Comparison of ENCODE assay signal across 32 mouse cellular contexts in genomic region chr19:61083006-61083405, GRCm38 (mm10).
"Had no signal": no experiment of that assay in that cellular context is flagged by ENCODE, and none has a peak within 500 bp of the region (broad histone marks: within the 10 kb centered on the region; RNA-seq: fewer than 3 reads in every experiment).

No protein-coding gene starts in this region.

- H3K4me3 ChIP-seq: limb, embryonic 10.5 days; limb, embryonic 12.5 days; limb, embryonic 13.5 days; limb, embryonic 15.5 days; liver, embryonic 12.5 days; liver, embryonic 13.5 days; liver, embryonic 15.5 days; lung, embryonic 15.5 days; megakaryocyte, embryonic 14.5 days; midbrain, embryonic 10.5 days; midbrain, embryonic 12.5 days; midbrain, embryonic 13.5 days; midbrain, embryonic 15.5 days; myocyte; neural tube, embryonic 12.5 days had no signal

- H3K4me2 ChIP-seq: limb, embryonic 12.5 days; limb, embryonic 13.5 days; limb, embryonic 15.5 days; liver, embryonic 11.5 days; liver, embryonic 12.5 days; liver, embryonic 13.5 days; liver, embryonic 15.5 days; lung, embryonic 14.5 days; lung, embryonic 15.5 days; midbrain, embryonic 11.5 days; midbrain, embryonic 12.5 days; midbrain, embryonic 13.5 days; midbrain, embryonic 15.5 days; neural tube, embryonic 12.5 days had no signal

- H3K9ac ChIP-seq: limb, embryonic 12.5 days; limb, embryonic 13.5 days; limb, embryonic 15.5 days; liver, embryonic 12.5 days; liver, embryonic 13.5 days; liver, embryonic 14.5 days; liver, embryonic 15.5 days; liver, postnatal 0 days; lung, embryonic 14.5 days; lung, embryonic 15.5 days; midbrain, embryonic 12.5 days; midbrain, embryonic 13.5 days; midbrain, embryonic 15.5 days; neural tube, embryonic 12.5 days had no signal

- H3K4me1 ChIP-seq: limb, embryonic 10.5 days; limb, embryonic 12.5 days; limb, embryonic 13.5 days; limb, embryonic 15.5 days; liver, embryonic 15.5 days; lung, embryonic 15.5 days; midbrain, embryonic 10.5 days; midbrain, embryonic 12.5 days; midbrain, embryonic 13.5 days; midbrain, embryonic 15.5 days; neural tube, embryonic 12.5 days had no signal

- DNase-seq: left cerebral cortex, postnatal 4 days; liver; liver, embryonic 13.5 days; liver, postnatal 0 days; lung, adult 18-20 months; lung, adult 2 months; lung, embryonic 14.5 days; lung, postnatal 10 days; lung, postnatal 14 days; lung, postnatal 36 days; lung, postnatal 4 days; midbrain, embryonic 14.5 days had no signal

- H3K27ac ChIP-seq: limb, embryonic 10.5 days; limb, embryonic 12.5 days; limb, embryonic 13.5 days; limb, embryonic 15.5 days; liver, embryonic 12.5 days; liver, embryonic 13.5 days; liver, embryonic 14.5 days; liver, embryonic 15.5 days; lung, embryonic 15.5 days; macrophage; midbrain, embryonic 10.5 days; midbrain, embryonic 12.5 days; midbrain, embryonic 13.5 days; midbrain, embryonic 15.5 days; neural tube, embryonic 12.5 days had no signal

- H3K27me3 ChIP-seq: limb, embryonic 12.5 days; limb, embryonic 13.5 days; limb, embryonic 15.5 days; liver, embryonic 12.5 days; liver, embryonic 13.5 days; liver, embryonic 15.5 days; lung, embryonic 15.5 days; megakaryocyte, embryonic 14.5 days; midbrain, embryonic 12.5 days; midbrain, embryonic 13.5 days; midbrain, embryonic 15.5 days; neural tube, embryonic 12.5 days had no signal

- H3K36me3 ChIP-seq: liver, embryonic 12.5 days; liver, embryonic 13.5 days; liver, embryonic 15.5 days; midbrain, embryonic 10.5 days; neural tube, embryonic 12.5 days had no signal

- ATAC-seq: liver, embryonic 12.5 days; liver, postnatal 0 days; lung, postnatal 0 days; midbrain, embryonic 13.5 days; midbrain, embryonic 15.5 days; midbrain, embryonic 16.5 days had no signal

- H3K9me3 ChIP-seq: limb, embryonic 10.5 days; limb, embryonic 12.5 days; limb, embryonic 13.5 days; limb, embryonic 15.5 days; liver, embryonic 12.5 days; liver, embryonic 13.5 days; liver, embryonic 15.5 days; lung, embryonic 15.5 days; megakaryocyte, embryonic 14.5 days; midbrain, embryonic 10.5 days; midbrain, embryonic 12.5 days; midbrain, embryonic 13.5 days; midbrain, embryonic 15.5 days; neural tube, embryonic 12.5 days had no signal
